Mouse (Mus musculus) thymus, postnatal 14 days (tissue): Measurements from ENCODE around the gene Spock2.
A peak's percentile ranks its signal among the peaks of the same experiment; 100 is the strongest.

Experiments
- DNase-seq: peaks from one replicate; pipeline ENCODE4 v3.0.0; 2021

Gene Spock2

DNA sequence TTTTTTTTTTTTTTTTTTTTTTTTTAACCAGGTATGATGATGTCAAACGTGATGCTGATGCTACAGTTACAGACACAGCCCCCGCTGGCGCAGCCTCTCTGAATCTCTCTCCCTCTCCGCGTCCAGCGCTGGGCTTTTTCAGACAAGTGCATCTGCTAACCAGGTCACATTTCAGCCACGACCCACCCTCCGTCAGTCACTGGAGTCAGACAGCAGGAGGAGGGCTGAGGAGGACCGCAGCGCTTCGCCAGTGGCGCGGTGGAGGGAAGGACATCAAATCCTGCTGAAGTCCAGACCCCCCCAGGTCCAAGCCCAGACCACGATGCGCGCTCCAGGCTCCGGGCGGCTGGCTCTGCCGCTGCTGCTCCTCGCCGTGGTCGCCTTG lies at the start of gene Spock2:
Gene Spock2 (plus strand): TSS at position 74 of the 385 bp plus-strand sequence.
- DNase-seq = no peak

GRCm38 (mm10) chr10:60062173-60062572 lies 43.8 kb upstream of the Spock2 start:
- DNase-seq = no peak

DNA sequence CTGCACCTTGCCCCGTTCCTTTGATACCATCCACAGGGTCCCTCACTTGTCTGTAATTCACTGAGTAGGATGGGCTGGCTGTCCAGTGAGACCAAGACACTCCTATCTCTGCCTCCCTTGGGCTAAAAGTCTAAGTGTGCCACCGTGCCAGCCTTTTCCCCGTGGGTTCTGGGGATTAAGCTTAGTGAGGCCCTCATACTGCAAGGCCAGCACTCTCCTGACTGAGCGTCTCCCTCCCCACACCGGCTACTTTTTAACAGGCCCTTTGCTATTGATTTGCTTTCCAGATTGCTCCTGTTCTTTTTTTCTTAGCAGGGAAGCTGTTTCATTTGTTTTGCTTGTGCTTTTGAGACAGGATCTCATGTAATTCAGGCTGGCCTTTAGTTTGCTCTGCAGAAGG lies 43.1 kb upstream of the Spock2 start:
- DNase-seq = no peak

- peak; percentile 68 for DNase-seq
Observed at GRCm38 (mm10) chr10:60066524-60066923, 39.5 kb upstream of the Spock2 start.

DNA sequence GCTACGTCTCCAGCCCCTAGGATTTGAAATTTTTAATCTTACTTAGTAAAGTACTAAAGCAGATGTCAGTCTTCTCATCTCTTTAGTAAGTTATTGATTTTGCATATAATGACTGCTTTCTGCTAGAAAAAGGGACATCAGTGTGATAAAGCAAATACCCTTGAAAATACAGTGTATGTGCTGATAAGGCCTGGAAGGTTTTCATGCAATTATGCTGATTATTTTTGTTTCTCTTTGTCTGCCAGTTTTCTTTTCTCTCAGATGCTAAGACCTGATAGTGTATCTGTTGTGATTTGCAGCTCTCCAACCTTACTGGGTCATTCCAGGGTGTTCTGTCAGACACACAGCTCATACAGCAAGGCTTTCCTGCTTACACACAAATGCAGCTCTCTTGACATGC lies 30.9 kb upstream of the Spock2 start:
- no peak for DNase-seq

- no peak for DNase-seq
Observed at GRCm38 (mm10) chr10:60077226-60077625, 28.8 kb upstream of the Spock2 start.

DNA sequence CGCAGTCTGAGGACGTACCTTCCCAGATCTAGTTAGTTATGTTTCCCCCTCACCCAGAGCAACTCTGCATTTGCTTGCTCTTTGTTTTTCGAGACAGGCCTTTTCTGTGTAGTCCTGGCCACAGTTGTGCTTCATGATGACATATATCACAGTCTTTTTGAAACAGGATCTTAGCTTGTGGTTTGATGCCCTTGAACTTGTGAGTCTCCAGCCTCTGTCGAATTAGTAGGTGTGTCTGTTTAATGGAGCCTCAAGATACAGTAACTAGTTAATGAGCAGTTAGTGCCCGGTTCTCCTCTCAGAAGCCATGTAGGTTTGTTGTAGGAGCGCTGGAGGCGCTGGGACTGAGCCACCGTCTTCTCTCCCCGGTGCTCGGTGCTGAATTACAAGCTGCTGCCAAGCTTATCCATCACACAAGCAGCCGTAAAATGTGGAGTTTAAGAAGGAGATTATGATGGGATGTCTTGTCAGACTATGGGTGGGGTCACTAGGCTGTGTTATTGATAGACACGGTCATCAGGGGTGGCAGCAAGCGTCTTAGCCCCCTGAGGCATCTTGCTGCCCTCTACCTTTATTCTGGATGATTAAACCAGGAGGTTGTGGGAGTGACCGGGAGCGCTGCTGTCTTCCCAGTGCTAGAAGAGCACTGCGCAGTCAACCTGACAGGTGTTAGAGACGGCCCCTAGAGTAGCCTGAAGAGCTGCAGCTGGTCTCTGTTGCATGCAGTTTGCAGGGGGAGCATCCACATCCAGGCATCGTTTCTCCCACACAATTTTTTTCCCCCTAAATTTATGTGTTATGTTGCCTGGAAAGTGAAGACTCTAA lies 28.1 kb upstream of the Spock2 start:
- DNase-seq = no peak

DNA sequence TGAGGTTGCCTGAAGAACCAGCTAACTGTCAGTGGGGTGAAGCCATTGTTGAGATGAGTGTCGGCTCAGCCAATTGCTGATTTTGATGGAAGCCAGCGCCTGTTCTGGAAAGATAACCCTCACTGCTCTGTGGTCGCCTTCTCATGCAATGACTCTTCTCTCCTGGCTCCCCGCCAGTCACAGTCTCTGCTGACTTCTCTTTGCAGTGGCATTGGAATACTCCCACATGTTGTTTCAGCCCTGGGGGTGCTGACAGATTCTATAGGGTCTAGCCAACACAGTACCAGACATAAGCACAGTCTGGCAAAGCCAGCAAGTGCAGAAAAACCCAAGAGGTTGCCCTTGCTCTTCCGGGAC lies 27.5 kb upstream of the Spock2 start:
- DNase-seq = no peak

DNA sequence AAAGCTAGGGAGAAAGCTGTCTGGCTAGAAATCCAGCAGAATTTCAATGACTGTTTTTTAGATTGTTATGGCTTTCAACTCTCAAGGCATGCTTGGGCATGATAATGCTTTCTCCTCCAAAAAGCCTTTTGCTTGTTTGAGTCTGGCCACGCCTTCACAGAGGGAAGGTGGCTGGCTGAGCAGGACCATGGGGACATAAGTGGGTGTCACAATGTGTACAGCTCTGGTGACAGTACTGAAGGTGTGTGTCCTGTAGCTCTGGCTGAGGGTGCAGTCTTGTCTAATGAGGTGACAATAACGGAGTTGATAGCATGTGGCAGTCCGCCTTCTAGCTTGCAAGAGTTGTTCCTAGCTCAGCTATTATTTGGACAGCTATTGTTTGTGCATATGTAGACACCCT lies 25.8 kb upstream of the Spock2 start:
- DNase-seq = no peak

DNA sequence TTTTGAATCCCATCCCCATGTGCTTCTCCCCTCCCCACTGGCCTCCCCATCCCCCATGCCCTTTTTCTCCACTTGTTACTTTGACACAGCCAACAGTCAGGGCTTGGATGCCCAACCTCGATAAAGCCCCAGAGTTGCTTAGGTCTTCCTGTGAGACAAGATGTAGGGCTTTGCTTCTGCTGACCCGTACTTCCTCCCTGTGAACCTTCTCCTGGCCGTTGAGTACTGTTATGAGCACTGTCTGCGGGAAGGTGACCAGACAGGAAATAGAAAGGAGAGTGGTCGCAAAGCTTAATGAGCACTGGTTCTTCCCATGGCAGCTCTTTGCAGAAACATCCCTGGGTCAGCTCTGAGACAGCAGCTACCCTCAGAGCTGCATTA lies 25.4 kb upstream of the Spock2 start:
- no peak for DNase-seq

DNA sequence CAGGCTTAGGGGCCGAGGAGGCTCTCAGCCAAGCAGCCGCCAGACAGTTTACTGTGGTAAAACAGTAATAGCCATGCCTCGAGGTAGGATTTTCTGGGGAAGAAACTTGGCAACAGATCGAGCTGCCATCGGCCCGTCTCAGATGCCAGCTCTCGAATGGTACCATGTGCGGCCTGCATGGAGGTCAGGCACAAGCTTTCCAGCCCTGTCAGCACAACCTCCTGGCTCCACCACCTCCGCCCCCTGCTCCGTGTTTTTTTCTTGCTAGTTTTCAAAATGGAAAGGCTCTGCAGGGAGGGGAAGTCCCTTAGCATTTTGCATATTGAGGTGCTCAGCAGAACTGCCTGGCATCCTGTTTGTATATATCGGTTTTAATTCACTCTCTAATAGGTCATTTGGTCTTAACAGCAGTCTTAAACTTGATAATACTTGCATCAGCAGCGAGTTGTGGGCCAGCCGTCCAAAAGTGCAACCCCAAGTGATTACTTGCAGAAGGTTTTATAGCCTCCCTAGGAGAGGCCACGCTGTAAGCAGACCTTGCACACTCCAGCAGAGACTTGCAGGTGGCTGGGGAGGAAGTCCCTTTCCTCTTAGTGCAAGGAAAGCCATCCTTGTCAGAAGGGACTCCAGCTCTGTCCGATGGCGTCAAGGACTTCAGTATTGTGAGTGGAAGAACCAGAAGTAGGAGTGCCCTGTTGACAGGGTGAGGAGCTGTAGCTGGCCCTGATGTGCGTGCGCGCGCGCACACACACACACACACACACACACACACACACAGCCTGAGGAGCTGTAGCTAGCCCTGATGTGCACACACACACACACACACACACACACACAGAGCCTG lies 24.8 kb upstream of the Spock2 start:
- peak; percentile 46 for DNase-seq

DNA sequence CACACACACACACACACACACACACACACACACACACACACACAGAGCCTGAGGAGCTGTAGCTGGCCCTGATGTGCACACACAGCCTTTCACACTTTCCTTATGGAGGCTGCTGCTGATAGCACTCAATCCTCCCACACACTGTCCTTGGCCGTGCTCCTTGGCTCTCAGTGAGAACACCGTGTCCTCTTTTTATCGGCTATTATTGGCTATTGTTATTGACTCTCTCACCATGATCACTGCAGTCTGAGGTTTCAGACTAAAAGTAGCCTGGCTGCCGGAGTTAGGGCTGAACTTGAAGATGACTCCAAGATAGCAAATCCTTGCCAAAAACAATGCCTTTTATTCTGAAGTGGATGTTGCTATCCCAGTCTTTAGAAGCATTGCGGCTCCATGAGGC lies 24.1 kb upstream of the Spock2 start:
- DNase-seq = no peak

DNA sequence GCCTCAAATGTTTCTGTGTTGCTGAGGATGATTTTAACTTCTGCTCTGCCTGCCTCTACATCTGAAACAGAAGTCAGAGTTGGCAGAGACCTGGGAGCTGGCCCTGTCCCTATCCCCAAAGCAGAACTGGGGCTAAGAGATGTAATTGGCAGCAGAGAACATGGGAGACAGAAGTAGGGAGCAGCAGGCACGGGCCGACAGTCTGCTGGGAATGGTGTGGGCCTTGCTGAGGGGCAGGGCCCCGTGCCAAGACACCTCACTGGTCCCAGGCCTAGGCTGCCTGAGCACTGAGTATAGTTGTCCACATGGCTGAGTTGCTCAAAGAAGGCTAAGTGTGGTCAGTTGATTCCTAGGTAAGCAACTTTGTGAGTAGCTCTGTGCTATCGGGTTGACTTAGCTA lies 22.0 kb upstream of the Spock2 start:
- no peak for DNase-seq

- no peak for DNase-seq
Observed at GRCm38 (mm10) chr10:60092311-60092710, 13.7 kb upstream of the Spock2 start.

GRCm38 (mm10) chr10:60093751-60094150 lies 12.3 kb upstream of the Spock2 start:
- DNase-seq = peak; percentile 63

DNA sequence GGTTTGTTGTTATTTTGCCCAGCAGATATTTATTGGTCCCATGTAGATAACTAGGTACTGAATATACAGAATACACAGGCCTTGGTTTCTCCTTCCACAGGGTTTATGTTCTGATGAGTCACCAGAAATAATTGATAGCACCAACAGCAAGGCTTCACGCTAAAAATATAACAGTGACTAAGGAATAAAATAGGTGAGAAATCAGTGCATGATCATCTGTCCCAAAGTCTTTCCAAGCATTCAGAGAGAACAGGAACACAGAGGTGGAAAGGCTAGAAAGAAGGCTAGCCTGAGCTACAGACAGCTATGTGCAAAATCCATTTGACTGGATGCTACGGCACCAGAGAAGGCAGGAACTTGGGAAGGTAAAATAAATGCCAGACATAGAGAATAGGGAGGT lies 10.5 kb upstream of the Spock2 start:
- DNase-seq = no peak

GRCm38 (mm10) chr10:60096302-60096701 lies 9.7 kb upstream of the Spock2 start:
- no peak for DNase-seq

DNA sequence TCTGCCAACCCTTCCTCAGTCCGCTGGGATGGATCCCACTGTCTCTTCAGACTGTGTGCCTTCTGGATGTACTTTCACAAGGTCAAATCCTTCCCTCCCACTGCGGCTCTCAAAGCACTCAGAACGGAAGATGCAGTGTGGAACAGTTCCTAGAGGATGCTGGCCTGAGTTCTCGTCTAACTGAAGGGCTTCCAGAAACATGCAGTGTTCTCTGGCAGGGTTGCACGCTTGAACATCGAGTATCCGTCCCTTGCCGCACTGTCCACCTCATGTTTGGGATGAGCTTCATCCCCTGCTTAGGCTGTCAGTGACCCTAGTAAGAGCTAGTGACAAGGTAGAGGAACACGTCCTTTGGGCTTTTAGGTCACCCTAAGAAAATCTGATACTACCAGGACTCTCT lies 8.9 kb upstream of the Spock2 start:
- DNase-seq = no peak

GRCm38 (mm10) chr10:60097774-60098173 lies 8.2 kb upstream of the Spock2 start:
- no peak for DNase-seq

DNA sequence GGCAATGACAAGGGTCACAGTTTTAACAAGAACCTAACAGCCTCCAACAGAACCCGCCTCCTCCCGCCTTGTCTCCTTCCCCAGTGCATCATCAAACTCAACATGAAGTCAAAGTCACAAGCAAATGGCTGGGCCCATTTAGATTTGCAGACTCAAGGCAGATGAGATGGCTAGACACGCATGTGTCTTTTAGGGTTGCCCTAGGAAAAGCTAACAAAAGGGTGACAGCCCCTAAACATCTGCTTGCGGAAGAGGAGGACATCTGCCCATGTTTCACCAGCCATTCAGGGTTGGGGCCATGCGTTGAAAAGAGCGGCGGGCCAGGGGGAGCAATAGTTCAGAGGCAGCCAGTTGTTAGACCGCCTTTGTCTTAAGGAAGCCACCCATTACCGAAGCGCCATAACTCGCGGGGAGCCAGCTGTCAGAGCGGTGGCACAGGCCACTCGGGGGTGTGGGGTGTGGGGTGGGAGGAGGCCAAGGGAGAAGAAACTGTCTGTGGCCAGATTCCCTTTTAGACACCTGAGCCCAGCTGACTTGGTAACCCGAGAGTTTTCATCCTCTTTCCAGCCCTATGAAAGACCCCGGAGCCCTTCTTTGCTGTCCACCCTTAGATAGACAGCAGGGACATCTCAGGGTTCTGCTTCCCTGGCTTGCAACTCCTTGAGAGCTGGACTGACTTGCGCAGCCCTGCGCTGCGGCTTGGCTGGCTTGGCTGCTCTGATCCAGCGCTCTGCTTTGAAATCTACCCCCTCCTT lies 451 bp upstream of the Spock2 start:
- DNase-seq = no peak

GRCm38 (mm10) chr10:60106531-60107186 lies 640 bp downstream of the Spock2 start:
- peak; percentile 49 for DNase-seq

GRCm38 (mm10) chr10:60107448-60107847 lies 1.4 kb downstream of the Spock2 start:
- no peak for DNase-seq
